Mouse (Mus musculus) midbrain, postnatal 0 days (tissue): ENCODE data around the gene Dop1b. TPM values are rescaled to one million over a fixed set of nuclear protein-coding genes. Genes with fewer than 3 reads are reported as not detected.

Source experiments
- ATAC-seq: fragments of 200-750 bp; cut with Nextera tagmentation; 2 replicates; pipeline ENCODE4 v1.8.0; 2017; ENCODE audit warnings: moderate number of reproducible peaks, mild to moderate bottlenecking, moderate TSS enrichment, moderate library complexity; ENCODE audit not compliant: low FRiP score
- DNase-seq: peaks from one replicate; pipeline ENCODE4 v3.0.0-alpha.2; 2015; ENCODE audit warnings: low spot score
- H3K27ac ChIP-seq: fragments of 300-500 bp; sonication (generic); 2 replicates; pipeline ENCODE4 v1.5.1; 2014; ENCODE audit warnings: low read depth, mild to moderate bottlenecking, low read length, mixed read lengths
- H3K27me3 ChIP-seq: fragments of 300-500 bp; sonication (generic); 2 replicates; pipeline ENCODE4 v1.6.1; 2014; ENCODE audit warnings: low read length, control low read depth, mixed read lengths; ENCODE audit not compliant: insufficient read depth
- H3K36me3 ChIP-seq: fragments of 300-500 bp; sonication (generic); 2 replicates; pipeline ENCODE4 v1.6.1; 2014; ENCODE audit warnings: low read length, control low read depth, mixed read lengths; ENCODE audit not compliant: insufficient read depth
- H3K4me1 ChIP-seq: fragments of 300-500 bp; sonication (generic); 2 replicates; pipeline ENCODE4 v1.6.1; 2014; ENCODE audit warnings: mild to moderate bottlenecking, control low read depth, antibody characterized with exemption, low read length, mixed read lengths; ENCODE audit not compliant: insufficient read depth
- H3K4me2 ChIP-seq: fragments of 300-500 bp; sonication (generic); 2 replicates; pipeline ENCODE4 v1.6.1; 2014; ENCODE audit warnings: low read depth, mild to moderate bottlenecking, low read length, mixed read lengths; ENCODE audit not compliant: poor library complexity, severe bottlenecking
- H3K4me3 ChIP-seq: fragments of 300-500 bp; sonication (generic); 2 replicates; pipeline ENCODE4 v1.5.1; 2014; ENCODE audit warnings: low read depth, mild to moderate bottlenecking, low read length, moderate library complexity
- H3K9ac ChIP-seq: fragments of 300-500 bp; sonication (generic); replicated peaks from 2 replicates; pipeline ENCODE4 v1.6.1; 2014; ENCODE audit warnings: mild to moderate bottlenecking, low read length, moderate library complexity, mixed read lengths; ENCODE audit not compliant: poor library complexity, severe bottlenecking
- H3K9me3 ChIP-seq: fragments of 300-500 bp; sonication (generic); 2 replicates; pipeline ENCODE4 v1.6.1; 2016; ENCODE audit warnings: low read length, control low read depth
- CTCF ChIP-seq: IDR thresholded peaks from 2 replicates; pipeline ENCODE4 v1.5.1; 2016; ENCODE audit warnings: antibody characterized with exemption, mild to moderate bottlenecking
- WGBS: fragments of 180-500 bp; shearing (Covaris S2); extraction: QIAGEN DNeasy Blood & Tissue Kit; methylation state at CpG from one replicate; pipeline ENCODE4 v1.1.7; 2014; 5-methylcytosine and 5-hydroxymethylcytosine counted together
- polyA plus RNA-seq: library from polyadenylated mRNA; unstranded; fragments of >200 nt; fragmentation: Nextera tagmentation; extraction: Ambion mirVana; gene quantifications from 2 replicates; pipeline ENCODE4 v1.2.1, GENCODE M21; 2015
- total RNA-seq: library from RNA; depleted of rRNA; stranded (reverse); fragments of >200 nt; gene quantifications from 2 replicates; pipeline ENCODE4 v1.2.3, GENCODE M21; 2014

Dop1b gene
- total and polyA plus RNA-seq, 2 experiments from 2014 or later, result 27.8 to 102 TPM

GRCm38 (mm10) chr16:93779554-93779953 lies 67.8 kb downstream of the Dop1b start:
- WGBS, result 92% methylated on average over 4 of the region's 4 CpGs
- Histone ChIP-seq H3K4me2 (no peak overlapping the region), H3K27me3 (no peaks in the 10 kb centered on the region), H3K9me3 (no peaks in the 10 kb centered on the region), H3K36me3 (peaks cover 77% of the 10 kb centered on the region), H3K9ac (no peak overlapping the region), H3K27ac (no peak overlapping the region), H3K4me1 (no peaks in the 10 kb centered on the region), H3K4me3 (no peak overlapping the region)
- DNase-seq (no peak), ATAC-seq (no peak)
- TF ChIP-seq CTCF, result no peak

DNA sequence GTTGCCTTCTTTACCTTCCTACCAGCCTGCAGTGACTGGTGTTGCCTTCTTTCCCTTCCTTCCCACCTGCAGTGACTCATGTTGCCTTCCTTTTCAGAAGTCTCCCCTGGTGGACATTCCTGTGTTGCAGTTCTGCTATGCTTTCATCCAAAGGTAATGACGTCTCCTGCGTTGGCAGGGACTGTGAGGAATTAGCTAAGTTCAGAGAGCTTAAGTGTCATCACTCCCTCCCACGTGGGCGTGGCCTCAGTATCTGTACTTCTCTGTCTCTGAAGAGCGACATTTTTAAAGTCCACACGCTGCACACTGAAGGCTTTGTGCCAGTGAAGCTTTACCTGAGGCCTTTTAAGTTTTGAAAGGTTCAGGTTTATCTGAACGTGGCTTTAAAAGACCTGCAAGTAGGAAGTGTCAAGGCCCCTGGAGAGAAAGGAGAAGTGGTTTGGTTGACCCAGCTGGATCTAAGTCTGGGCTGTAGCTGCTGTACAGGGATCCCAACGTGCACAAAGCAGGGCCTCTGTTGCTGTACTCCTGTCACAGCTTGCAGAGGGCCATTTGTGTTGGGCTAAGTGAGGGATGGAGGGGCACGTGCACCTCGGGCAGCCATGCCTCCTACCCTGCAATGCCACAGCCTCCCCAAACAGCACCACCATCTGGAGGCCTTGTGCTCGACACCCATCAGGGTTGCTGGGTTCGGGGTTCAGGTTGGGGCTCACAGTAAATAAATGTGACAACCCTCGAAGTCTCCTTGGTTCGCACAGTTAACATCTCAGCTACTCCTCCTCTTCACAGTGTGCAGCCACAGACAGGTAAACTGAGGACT lies 69.2 kb downstream of the Dop1b start:
- no peak overlapping the region for H3K9ac ChIP-seq
- ATAC-seq, result no peak
- H3K4me3 ChIP-seq, result no peak overlapping the region
- peak; percentile 33; the same call in 1 of the 2 replicates for TF ChIP-seq CTCF
- 66% methylated on average over 14 of the region's 14 CpGs for WGBS
- H3K27me3 ChIP-seq, result no peaks in the 10 kb centered on the region
- peaks cover 64% of the 10 kb centered on the region for H3K36me3 ChIP-seq
- no peaks in the 10 kb centered on the region for H3K4me1 ChIP-seq
- no peak overlapping the region for H3K4me2 ChIP-seq
- no peak overlapping the region for H3K27ac ChIP-seq
- no peak for DNase-seq
- H3K9me3 ChIP-seq, result no peaks in the 10 kb centered on the region

DNA sequence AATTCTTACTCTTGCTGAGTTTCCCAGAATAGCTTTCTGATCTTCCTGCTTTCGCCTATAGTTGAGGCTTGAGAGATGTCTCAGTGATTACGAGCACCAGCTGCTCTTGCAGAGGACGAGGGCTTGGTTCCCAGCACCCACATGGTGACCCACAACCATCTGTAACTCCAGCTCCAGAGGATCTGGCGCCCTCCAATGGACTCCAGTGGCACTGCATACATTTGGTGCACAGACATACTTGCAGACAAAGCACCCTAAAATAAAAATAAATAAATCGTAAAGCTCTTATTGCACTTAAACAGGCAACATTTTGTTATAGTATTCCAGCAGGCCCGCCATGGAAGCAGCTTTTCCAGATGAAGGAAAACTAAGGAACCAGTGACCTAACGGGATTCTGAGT lies 72.5 kb downstream of the Dop1b start:
- 89% methylated on average over 7 of the region's 7 CpGs for WGBS
- Histone ChIP-seq H3K36me3 (peaks cover 48% of the 10 kb centered on the region), H3K9ac (no peak overlapping the region), H3K4me1 (no peaks in the 10 kb centered on the region), H3K4me2 (no peak overlapping the region), H3K9me3 (no peaks in the 10 kb centered on the region), H3K27me3 (no peaks in the 10 kb centered on the region), H3K4me3 (no peak overlapping the region), H3K27ac (no peak overlapping the region)
- peak; percentile 45 for TF ChIP-seq CTCF
- ATAC-seq (no peak), DNase-seq (no peak)

GRCm38 (mm10) chr16:93785805-93786204 lies 74.1 kb downstream of the Dop1b start:
- peak; percentile 87 for DNase-seq
- Histone ChIP-seq H3K36me3 (peaks cover 34% of the 10 kb centered on the region), H3K4me2 (no peak overlapping the region), H3K9me3 (no peaks in the 10 kb centered on the region), H3K27ac (no peak overlapping the region), H3K4me3 (no peak overlapping the region), H3K9ac (no peak overlapping the region), H3K4me1 (no peaks in the 10 kb centered on the region), H3K27me3 (no peaks in the 10 kb centered on the region)
- peak; percentile 91 for TF ChIP-seq CTCF
- ATAC-seq, result peak; percentile 85; the same call in 1 of the 2 replicates
- WGBS, result 2% methylated on average over 9 of the region's 9 CpGs

DNA sequence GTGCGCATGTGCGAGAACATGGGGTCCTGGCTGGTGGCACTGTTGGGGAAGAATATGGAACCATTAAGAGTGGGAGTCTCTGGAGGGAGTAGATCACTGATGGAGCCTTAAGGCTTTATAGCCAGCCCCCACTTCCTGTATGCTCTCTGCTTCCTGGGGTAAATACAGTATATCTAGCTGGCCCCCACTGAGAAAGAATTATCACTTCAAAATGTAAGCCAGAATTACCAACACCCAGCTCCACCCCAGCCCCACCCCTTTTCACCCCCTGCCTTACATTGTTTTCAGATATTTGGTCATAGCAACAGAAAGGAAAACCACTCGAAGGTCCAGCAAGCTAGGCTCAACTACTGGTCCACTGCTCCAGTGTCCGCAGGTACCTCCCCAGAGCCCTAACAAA lies 76.7 kb downstream of the Dop1b start:
- 94% methylated on average over 4 of the region's 4 CpGs for WGBS
- Histone ChIP-seq H3K4me1 (no peaks in the 10 kb centered on the region), H3K27me3 (no peaks in the 10 kb centered on the region), H3K4me2 (no peak overlapping the region), H3K9ac (no peak overlapping the region), H3K9me3 (no peaks in the 10 kb centered on the region), H3K27ac (no peak overlapping the region), H3K4me3 (no peak overlapping the region), H3K36me3 (peaks cover 22% of the 10 kb centered on the region)
- ATAC-seq, result no peak
- TF ChIP-seq CTCF, result no peak
- DNase-seq, result no peak

GRCm38 (mm10) chr16:93788881-93789280 lies 77.2 kb downstream of the Dop1b start:
- Histone ChIP-seq H3K36me3 (peaks cover 18% of the 10 kb centered on the region), H3K4me3 (no peak overlapping the region)
- no peak for TF ChIP-seq CTCF

More at GRCm38 (mm10) chr16:93788881-93789280, 77.2 kb downstream of the Dop1b start:
- no peak for DNase-seq
- Histone ChIP-seq H3K27ac (no peak overlapping the region), H3K27me3 (no peaks in the 10 kb centered on the region), H3K9ac (no peak overlapping the region), H3K9me3 (no peaks in the 10 kb centered on the region), H3K4me1 (no peaks in the 10 kb centered on the region), H3K4me2 (no peak overlapping the region)
- ATAC-seq, result no peak
- WGBS, result 98% methylated on average over 8 of the region's 8 CpGs
